Mouse (Mus musculus) frontal cortex, postnatal 14 days (tissue): ENCODE measurements around the gene Lamc1.
A peak's percentile ranks its signal among the peaks of the same experiment; 100 is the strongest.

Experiments used
- DNase-seq, 2 experiments: peaks; one replicate each; pipeline ENCODE4 v3.0.0; 2022; ENCODE audit warnings: low spot score in 2 of 2

Lamc1 gene

GRCm38 (mm10) chr1:153265066-153265465, 67.5 kb downstream of the Lamc1 start:
- DNase-seq, result no peak

- no peak for DNase-seq
Observed at GRCm38 (mm10) chr1:153259752-153260300, 72.8 kb downstream of the Lamc1 start.

GRCm38 (mm10) chr1:153252540-153253210, 79.9 kb downstream of the Lamc1 start:
- no peak for DNase-seq

GRCm38 (mm10) chr1:153251590-153252206, 80.9 kb downstream of the Lamc1 start:
- no peak for DNase-seq

GRCm38 (mm10) chr1:153241346-153241745, 91.2 kb downstream of the Lamc1 start:
- no peak for DNase-seq

GRCm38 (mm10) chr1:153235576-153235975, 97.0 kb downstream of the Lamc1 start:
- no peak for DNase-seq

- no peak for DNase-seq
Observed at GRCm38 (mm10) chr1:153231681-153232080, 100.9 kb downstream of the Lamc1 start.

- no peak for DNase-seq
Observed at GRCm38 (mm10) chr1:153227916-153228315, 104.7 kb downstream of the Lamc1 start.

GRCm38 (mm10) chr1:153227096-153227495, 105.5 kb downstream of the Lamc1 start:
- no peak for DNase-seq

- no peak for DNase-seq
Observed at GRCm38 (mm10) chr1:153225786-153226725, 106.5 kb downstream of the Lamc1 start.

GRCm38 (mm10) chr1:153224331-153224730, 108.3 kb downstream of the Lamc1 start:
- DNase-seq, result no peak

- DNase-seq, result no peak
Observed at GRCm38 (mm10) chr1:153219376-153219775, 113.2 kb downstream of the Lamc1 start.

- DNase-seq, result no peak
Observed at GRCm38 (mm10) chr1:153216516-153216915, 116.1 kb downstream of the Lamc1 start.

GRCm38 (mm10) chr1:153215676-153216075, 116.9 kb downstream of the Lamc1 start:
- DNase-seq, result no peak

GRCm38 (mm10) chr1:153210992-153211391, 121.6 kb downstream of the Lamc1 start:
- DNase-seq, result no peak

- DNase-seq, result no peak
Observed at GRCm38 (mm10) chr1:153210198-153210597, 122.4 kb downstream of the Lamc1 start.

- DNase-seq, result no peak
Observed at GRCm38 (mm10) chr1:153202195-153202594, 130.4 kb downstream of the Lamc1 start.

GRCm38 (mm10) chr1:153201448-153201847, 131.1 kb downstream of the Lamc1 start:
- DNase-seq, result no peak

GRCm38 (mm10) chr1:153197316-153197850, 135.2 kb downstream of the Lamc1 start:
- no peak for DNase-seq

- DNase-seq, result no peak
Observed at GRCm38 (mm10) chr1:153192945-153193344, 139.6 kb downstream of the Lamc1 start.

GRCm38 (mm10) chr1:153192379-153192778, 140.2 kb downstream of the Lamc1 start:
- no peak for DNase-seq

- DNase-seq, result peak in 1 of 2 experiments; percentile 50
Observed at GRCm38 (mm10) chr1:153191943-153192329, 140.7 kb downstream of the Lamc1 start.
